ENCODE assay signal across 10 mouse cellular contexts in genomic region chr13:59875637-59876036, GRCm38 (mm10). TPM values are rescaled to one million over a fixed set of nuclear protein-coding genes. Genes with fewer than 3 reads are reported as not detected.
DNase-seq lines count a peak whose midpoint lies in the region; ATAC-seq and TF ChIP-seq lines count a peak whose summit lies in the region.
"Had no signal": no experiment of that assay in that cellular context is flagged by ENCODE, and none has a peak within 500 bp of the region (broad histone marks: within the 10 kb centered on the region; RNA-seq: fewer than 3 reads in every experiment).

No protein-coding gene starts in this region.

- no peaks in the 10 kb centered on the region for H3K4me1 ChIP-seq in lung, adult 2 months (ENCODE audit: control insufficient read depth, insufficient read depth, low read length)
- H3K4me1 ChIP-seq in embryonic fibroblast, embryonic 13.5 days (ENCODE audit: control insufficient read depth, insufficient read depth, low read length), result peaks cover 9% of the 10 kb centered on the region; the same call in 1 of the 2 replicates
- H3K4me1 ChIP-seq in lung, embryonic 16.5 days (replicated peaks; ENCODE audit: control insufficient read depth, insufficient read depth, low read length), result 0 out of 2 replicates have a peak, but pooled peaks cover 3% of the 10 kb centered on the region
- H3K4me1 ChIP-seq: lung, embryonic 15.5 days had no signal

- no peaks in the 10 kb centered on the region for H3K36me3 ChIP-seq in lung, embryonic 16.5 days (ENCODE audit: control insufficient read depth, insufficient read depth, low read length)
- H3K36me3 ChIP-seq: lung, embryonic 15.5 days had no signal

- H3K27me3 ChIP-seq in lung, embryonic 16.5 days (ENCODE audit: control insufficient read depth, insufficient read depth, low read depth, low read length), result no peaks in the 10 kb centered on the region
- H3K27me3 ChIP-seq: lung, embryonic 15.5 days had no signal

- H3K9me3 ChIP-seq in lung, embryonic 16.5 days (ENCODE audit: control insufficient read depth, low read length), result no peaks in the 10 kb centered on the region
- H3K9me3 ChIP-seq: lung, embryonic 15.5 days had no signal

- H3K9ac ChIP-seq in lung, embryonic 16.5 days (ENCODE audit: low read length), result no peak overlapping the region
- H3K9ac ChIP-seq: lung, embryonic 15.5 days had no signal

- WGBS in lung, adult 2 months, result 21% methylated on average over 2 of the region's 2 CpGs
- WGBS in lung, embryonic 16.5 days, result 16% methylated on average over 2 of the region's 2 CpGs

- DNase-seq in lung, adult 18-20 months, result peak; percentile 15 to 28
- no peak for DNase-seq in lung, adult 2 months
- peak; percentile 53 for DNase-seq in yolk sac, embryonic 10.5 days (ENCODE audit: low spot score)
- no peak for DNase-seq in frontal cortex, postnatal 25 days (ENCODE audit: low spot score in 2 of 2)
- no peak for DNase-seq in adrenal gland, adult 18-20 months (ENCODE audit: low spot score in 2 of 2)
- DNase-seq: cerebellum, postnatal 10 days; thymus, postnatal 14 days had no signal

- H3K4me2 ChIP-seq in lung, embryonic 16.5 days (ENCODE audit: low read depth, low read length), result no peak overlapping the region
- H3K4me2 ChIP-seq: lung, embryonic 15.5 days had no signal

- no peak for TF ChIP-seq POLR2A in lung, adult 2 months (IDR thresholded peaks at IDR 0.05; ENCODE audit: borderline replicate concordance, extremely low read depth, low read depth, low read length)
- no peak for TF ChIP-seq POLR2A in embryonic fibroblast, embryonic 13.5 days (IDR thresholded peaks at IDR 0.05; ENCODE audit: low read depth, low read length)

- TF ChIP-seq CTCF in lung, adult 2 months (IDR thresholded peaks at IDR 0.05; ENCODE audit: insufficient read depth, low read length), result no peak
- no peak for TF ChIP-seq CTCF in embryonic fibroblast, embryonic 13.5 days (IDR thresholded peaks at IDR 0.05; ENCODE audit: borderline replicate concordance, insufficient read depth, low read length)

- ATAC-seq in lung, embryonic 16.5 days (ENCODE audit: low read depth), result peak; percentile 52; the same call in 1 of the 2 replicates

- no peak overlapping the region for H3K4me3 ChIP-seq in lung, adult 2 months (replicated peaks; ENCODE audit: extremely low read depth, low read depth, low read length)
- no peak overlapping the region for H3K4me3 ChIP-seq in embryonic fibroblast, embryonic 13.5 days (ENCODE audit: insufficient read depth, low read length)
- no peak overlapping the region for H3K4me3 ChIP-seq in lung, embryonic 16.5 days (ENCODE audit: low read length)
- H3K4me3 ChIP-seq: lung, embryonic 15.5 days had no signal

- peak overlapping the region; percentile 53 for H3K27ac ChIP-seq in embryonic fibroblast, embryonic 13.5 days (ENCODE audit: insufficient read depth, low read length)
- H3K27ac ChIP-seq in lung, embryonic 16.5 days (ENCODE audit: low read length), result no peak overlapping the region
- H3K27ac ChIP-seq: lung, embryonic 15.5 days had no signal

RNA-seq across cellular contexts. Expression of gene Tut7, which starts 52.7 kb away (rescaled TPM):
- 20.1 and 24.5 TPM in 2 replicates for polyA plus RNA-seq in lung, adult 2 months (2012; rRNA removed)
- polyA plus RNA-seq in embryonic fibroblast, embryonic 13.5 days (2011; ENCODE audit: insufficient read length, low read depth, missing spikeins), result 102 and 113 TPM in 2 replicates
- 46.8 and 50.7 TPM in 2 replicates for polyA plus RNA-seq in lung, embryonic 16.5 days (2015; fragmentation: Nextera tagmentation; extraction: Ambion mirVana)
- total RNA-seq in adrenal gland, adult 18-20 months (2021), result 10 to 100 TPM; 63.0 to 64.1 TPM

Comparison
In these comparisons a context has a peak if more than half of its experiments do, and no peak if none do; other contexts are left out.
1. DNase-seq: peak in lung, adult 18-20 months (2 of 2) and yolk sac, embryonic 10.5 days (single experiment); none in lung, adult 2 months (single experiment), frontal cortex, postnatal 25 days (0 of 2) and adrenal gland, adult 18-20 months (0 of 2).